Mouse (Mus musculus): ENCODE data around the gene Atp13a3. TPM values are rescaled to one million over a fixed set of nuclear protein-coding genes. Genes with fewer than 3 reads are reported as not detected.

The Atp13a3 gene
- polyA plus RNA-seq, 1 experiment from 2014 or later: 84.9 TPM

GRCm38 (mm10) chr16:30416284-30416683, 10.5 kb upstream of the Atp13a3 start:
- H3K27me3 ChIP-seq: no peaks in the 10 kb centered on the region
- no peak for TF ChIP-seq CTCF (IDR thresholded peaks at IDR 0.05)
- CTCF ChIA-PET: interaction anchor here (1.0 to 1.2 kb wide), 2 partner anchors 8 to 32 kb away, joined by 3 to 4 read pairs; no protein-coding TSS in a partner anchor
- in situ Hi-C loops (cut with MboI; ENCODE audit: low pct_unique_long_range_greater_than_20kb): no loop called here
- POLR2A ChIA-PET: no interaction called here
- no peak for ATAC-seq
- no peak for DNase-seq (ENCODE audit: low read depth, low spot score)

- H3K27me3 ChIP-seq: no peaks in the 10 kb centered on the region
- ATAC-seq (no peak), DNase-seq (ENCODE audit: low read depth, low spot score) (no peak)
- no peak for TF ChIP-seq CTCF (IDR thresholded peaks at IDR 0.05)
- in situ Hi-C loops (cut with MboI; ENCODE audit: low pct_unique_long_range_greater_than_20kb): no loop called here
- ChIA-PET POLR2A (no interaction called here), CTCF (no interaction called here)
These were observed 6.9 kb upstream of the Atp13a3 start for GRCm38 (mm10) chr16:30412680-30413079.

DNA sequence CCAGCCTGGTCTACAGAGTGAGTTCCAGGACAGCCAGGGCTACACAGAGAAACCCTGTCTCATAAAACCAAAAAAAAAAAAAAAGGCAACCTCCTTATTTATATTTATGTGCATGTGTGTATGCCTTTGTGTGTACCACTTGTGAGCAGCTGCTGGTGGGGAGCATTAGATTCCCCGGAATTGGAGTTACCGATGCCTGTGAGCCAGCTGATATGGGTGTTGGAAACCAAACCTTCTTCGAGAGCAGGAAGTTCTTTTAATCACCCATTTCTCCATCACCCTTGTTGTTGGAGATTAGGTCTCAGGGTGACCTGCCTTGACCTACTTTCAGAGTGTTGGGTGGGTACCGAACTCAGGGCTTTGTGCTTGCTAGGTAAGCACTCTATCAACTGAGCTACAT, 5.1 kb upstream of the Atp13a3 start:
- no peak for TF ChIP-seq CTCF (IDR thresholded peaks at IDR 0.05)
- ATAC-seq (no peak), DNase-seq (ENCODE audit: low read depth, low spot score) (no peak)
- in situ Hi-C loops (cut with MboI; ENCODE audit: low pct_unique_long_range_greater_than_20kb): no loop called here
- POLR2A ChIA-PET: no interaction called here
- CTCF ChIA-PET: no interaction called here
- no peaks in the 10 kb centered on the region for H3K27me3 ChIP-seq

GRCm38 (mm10) chr16:30407513-30407912, 1.7 kb upstream of the Atp13a3 start:
- no peaks in the 10 kb centered on the region for H3K27me3 ChIP-seq
- CTCF ChIA-PET: interaction anchor here (0.9 to 1.5 kb wide), 5 partner anchors 9 to 28 kb away, joined by 3 to 9 read pairs (median 5); no protein-coding TSS in a partner anchor
- in situ Hi-C loops (cut with MboI; ENCODE audit: low pct_unique_long_range_greater_than_20kb): no loop called here
- ATAC-seq (no peak), DNase-seq (ENCODE audit: low read depth, low spot score) (no peak)
- POLR2A ChIA-PET: no interaction called here
- no peak for TF ChIP-seq CTCF (IDR thresholded peaks at IDR 0.05)

DNA sequence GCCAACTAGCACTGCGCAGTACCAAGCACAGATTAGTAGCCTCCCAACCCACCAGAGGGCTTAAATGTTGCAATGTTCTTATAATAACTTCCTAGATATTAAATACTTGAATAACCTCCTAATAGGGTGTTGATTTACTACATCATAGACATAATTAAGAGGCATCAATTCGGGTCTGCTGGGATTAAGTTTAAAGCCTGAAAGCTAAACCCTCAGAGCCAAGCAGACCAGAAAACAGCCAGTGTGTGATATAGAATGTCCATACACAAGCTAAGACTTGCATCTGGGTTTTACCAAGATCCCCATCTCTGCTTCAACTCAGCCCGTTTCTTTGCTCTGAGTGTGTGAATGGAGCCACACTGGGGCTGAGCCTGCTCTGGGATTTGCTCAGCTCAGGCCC, 2.2 kb downstream of the Atp13a3 start:
- no peak for TF ChIP-seq CTCF (IDR thresholded peaks at IDR 0.05)
- CTCF ChIA-PET: interaction anchor here (1.3 to 1.4 kb wide), 2 partner anchors 8 to 13 kb away, joined by 4 to 5 read pairs; no protein-coding TSS in a partner anchor
- ATAC-seq: no peak
- DNase-seq (ENCODE audit: low read depth, low spot score): no peak
- POLR2A ChIA-PET: no interaction called here
- in situ Hi-C loops (cut with MboI; ENCODE audit: low pct_unique_long_range_greater_than_20kb): no loop called here
- no peaks in the 10 kb centered on the region for H3K27me3 ChIP-seq

DNA sequence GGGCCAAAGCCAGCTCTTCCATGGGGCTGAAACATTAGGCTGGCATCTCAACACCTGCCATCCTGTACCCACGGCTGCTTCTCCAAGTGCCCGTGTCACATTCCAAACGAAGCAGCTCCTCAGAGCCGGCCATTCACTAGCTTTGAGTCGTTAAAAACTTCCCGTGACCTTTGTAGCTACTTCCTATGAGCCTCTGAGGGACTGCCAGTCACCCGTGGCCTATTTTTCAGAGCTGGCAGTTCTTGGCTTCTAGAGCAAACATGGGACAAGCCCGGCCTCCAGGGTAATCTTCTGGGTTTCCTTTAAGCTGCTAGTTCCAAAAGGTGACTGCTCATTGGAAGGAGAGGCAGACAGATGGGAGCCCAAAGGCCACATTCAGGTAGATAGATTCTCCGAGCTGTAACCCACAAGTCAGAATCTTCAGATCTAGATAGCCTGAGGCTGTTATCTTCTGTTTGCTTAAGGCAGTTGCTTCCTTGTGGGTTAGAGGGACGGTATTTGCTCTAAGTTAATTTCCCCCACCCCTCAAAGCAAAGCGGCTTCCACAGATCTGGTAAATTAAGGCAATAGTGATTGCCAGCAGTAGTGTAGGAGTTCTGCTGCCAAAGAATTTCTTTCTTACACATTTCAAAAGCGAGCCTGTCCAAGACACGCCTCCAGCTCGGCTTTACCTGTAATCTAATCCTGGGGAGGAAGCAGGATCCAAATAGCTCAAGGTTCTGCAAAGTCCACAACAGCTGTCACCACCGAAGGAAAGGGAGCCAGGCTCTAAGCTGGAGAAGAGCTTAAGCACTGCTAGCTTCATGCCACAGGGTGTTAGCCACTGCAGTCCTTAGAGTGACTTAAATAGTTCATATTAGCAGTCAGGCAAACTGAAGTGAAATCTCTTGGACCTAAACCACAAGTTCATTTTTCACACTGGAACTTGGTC, 8.4 kb downstream of the Atp13a3 start:
- ChIA-PET CTCF (interaction anchor here (0.8 to 2.2 kb wide), 7 partner anchors 8 to 126 kb away, joined by 3 to 7 read pairs (median 3); partner anchors contain the start of gene Atp13a3), POLR2A (no interaction called here)
- no peak for TF ChIP-seq CTCF (IDR thresholded peaks at IDR 0.05)
- ATAC-seq (no peak), DNase-seq (ENCODE audit: low read depth, low spot score) (no peak)
- in situ Hi-C loops (cut with MboI; ENCODE audit: low pct_unique_long_range_greater_than_20kb): no loop called here
- H3K27me3 ChIP-seq: no peaks in the 10 kb centered on the region

GRCm38 (mm10) chr16:30395136-30395535, 10.6 kb downstream of the Atp13a3 start:
- POLR2A ChIA-PET: no interaction called here
- CTCF ChIA-PET: interaction anchor here (1.5 kb wide), 1 partner anchor 9 kb away, joined by 5 read pairs; no protein-coding TSS in a partner anchor
- ATAC-seq: no peak
- no peak for TF ChIP-seq CTCF (IDR thresholded peaks at IDR 0.05)
- DNase-seq (ENCODE audit: low read depth, low spot score): no peak
- in situ Hi-C loops (cut with MboI; ENCODE audit: low pct_unique_long_range_greater_than_20kb): no loop called here
- no peaks in the 10 kb centered on the region for H3K27me3 ChIP-seq

GRCm38 (mm10) chr16:30390650-30391340, 15.0 kb downstream of the Atp13a3 start:
- DNase-seq (ENCODE audit: low read depth, low spot score) (no peak), ATAC-seq (peak; percentile 26)
- ChIA-PET POLR2A (interaction anchor here (0.7 to 1.3 kb wide), 2 partner anchors 15 to 94 kb away, joined by 3 read pairs; no protein-coding TSS in a partner anchor), CTCF (interaction anchor here (1.8 to 2.2 kb wide), 2 partner anchors 13 to 17 kb away, joined by 4 to 9 read pairs; no protein-coding TSS in a partner anchor)
- in situ Hi-C loops (cut with MboI; ENCODE audit: low pct_unique_long_range_greater_than_20kb): no loop called here
- no peak for TF ChIP-seq CTCF (IDR thresholded peaks at IDR 0.05)
- H3K27me3 ChIP-seq: no peaks in the 10 kb centered on the region

- ATAC-seq (no peak), DNase-seq (ENCODE audit: low read depth, low spot score) (no peak)
- no peak for TF ChIP-seq CTCF (IDR thresholded peaks at IDR 0.05)
- in situ Hi-C loops (cut with MboI; ENCODE audit: low pct_unique_long_range_greater_than_20kb): no loop called here
- no peaks in the 10 kb centered on the region for H3K27me3 ChIP-seq
- ChIA-PET CTCF (interaction anchor here (1.6 to 2.2 kb wide), 3 partner anchors 10 to 18 kb away, joined by 3 to 9 read pairs (median 4); no protein-coding TSS in a partner anchor), POLR2A (interaction anchor here (0.7 to 1.8 kb wide), 4 partner anchors 14 to 123 kb away, joined by 3 to 4 read pairs (median 3); no protein-coding TSS in a partner anchor)
These were observed 15.7 kb downstream of the Atp13a3 start for GRCm38 (mm10) chr16:30389831-30390649.

Data from Patski (cell line).